Mouse (Mus musculus): Measurements from ENCODE around the gene Lamb3. TPM values are rescaled to one million over a fixed set of nuclear protein-coding genes. Genes with fewer than 3 reads are reported as not detected.

The Lamb3 gene
- polyA plus RNA-seq, 1 experiment from 2014 or later, result 4.3 TPM

DNA sequence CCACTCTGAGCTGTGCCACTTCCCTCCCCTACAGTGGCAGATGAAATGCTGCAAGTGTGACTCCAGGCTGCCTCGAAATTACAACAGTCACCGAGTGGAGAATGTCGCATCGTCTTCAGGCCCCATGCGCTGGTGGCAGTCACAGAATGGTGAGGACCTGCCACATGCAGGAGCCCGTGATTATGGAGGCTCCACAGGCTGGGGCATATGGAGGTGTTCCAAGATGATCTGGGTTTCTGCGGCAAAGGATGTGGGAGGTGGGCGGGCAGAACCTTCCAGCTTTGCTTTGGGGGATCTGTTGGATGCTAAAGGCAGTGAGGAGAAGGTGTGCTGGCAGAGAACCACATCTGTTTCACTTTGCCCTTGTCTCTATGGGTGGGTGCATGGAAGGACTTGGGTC lies 112.9 kb downstream of the Lamb3 start:
- no peak for ATAC-seq
- no peak overlapping the region for H3K4me3 ChIP-seq (ENCODE audit: low read length)

DNA sequence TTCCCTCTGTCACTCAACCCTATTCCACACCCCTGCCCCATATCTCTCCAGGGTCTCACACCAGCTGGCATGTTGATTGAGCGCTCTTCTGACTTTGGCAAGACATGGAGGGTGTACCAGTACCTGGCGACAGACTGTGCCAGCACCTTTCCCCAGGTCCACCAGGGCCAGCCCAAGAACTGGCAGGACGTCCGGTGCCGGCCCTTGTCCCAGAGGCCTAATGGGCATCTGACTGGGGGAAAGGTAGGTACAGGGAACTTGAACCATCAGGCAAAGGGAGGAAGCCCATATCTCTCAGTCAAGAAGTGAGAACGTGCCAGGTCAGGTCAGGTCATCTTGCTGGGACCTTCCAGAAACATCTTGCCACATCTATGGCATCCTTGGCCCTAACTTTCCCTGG lies 116.2 kb downstream of the Lamb3 start:
- no peak overlapping the region for H3K4me2 ChIP-seq (ENCODE audit: low read depth, low read length)
- H3K27me3 ChIP-seq (replicated peaks; ENCODE audit: control insufficient read depth, insufficient read depth, low read length), result no peaks in the 10 kb centered on the region
- H3K4me3 ChIP-seq (ENCODE audit: low read length), result no peak overlapping the region
- H3K36me3 ChIP-seq (ENCODE audit: control insufficient read depth, insufficient read depth, low read length), result no peaks in the 10 kb centered on the region
- peaks cover 3% of the 10 kb centered on the region; the same call in 1 of the 2 replicates for H3K4me1 ChIP-seq (ENCODE audit: control insufficient read depth, insufficient read depth, low read length)
- H3K9me3 ChIP-seq (ENCODE audit: control insufficient read depth, low read length), result no peaks in the 10 kb centered on the region
- no peak for ATAC-seq
- WGBS, result 96% methylated on average over 6 of the region's 6 CpGs
- no peak overlapping the region for H3K27ac ChIP-seq (ENCODE audit: low read length)
- H3K9ac ChIP-seq (ENCODE audit: low read depth, low read length), result no peak overlapping the region

More for the DNA sequence above, 112.9 kb downstream of the Lamb3 start:
- peaks cover 10% of the 10 kb centered on the region; the same call in 1 of the 2 replicates for H3K4me1 ChIP-seq (ENCODE audit: control insufficient read depth, insufficient read depth, low read length)
- H3K9ac ChIP-seq (ENCODE audit: low read depth, low read length), result no peak overlapping the region
- no peak overlapping the region for H3K4me2 ChIP-seq (ENCODE audit: low read depth, low read length)
- H3K9me3 ChIP-seq (ENCODE audit: control insufficient read depth, low read length), result no peaks in the 10 kb centered on the region
- no peak overlapping the region for H3K27ac ChIP-seq (ENCODE audit: low read length)
- no peaks in the 10 kb centered on the region for H3K27me3 ChIP-seq (replicated peaks; ENCODE audit: control insufficient read depth, insufficient read depth, low read length)
- H3K36me3 ChIP-seq (ENCODE audit: control insufficient read depth, insufficient read depth, low read length), result no peaks in the 10 kb centered on the region
- WGBS, result 92% methylated on average over 8 of the region's 8 CpGs

DNA sequence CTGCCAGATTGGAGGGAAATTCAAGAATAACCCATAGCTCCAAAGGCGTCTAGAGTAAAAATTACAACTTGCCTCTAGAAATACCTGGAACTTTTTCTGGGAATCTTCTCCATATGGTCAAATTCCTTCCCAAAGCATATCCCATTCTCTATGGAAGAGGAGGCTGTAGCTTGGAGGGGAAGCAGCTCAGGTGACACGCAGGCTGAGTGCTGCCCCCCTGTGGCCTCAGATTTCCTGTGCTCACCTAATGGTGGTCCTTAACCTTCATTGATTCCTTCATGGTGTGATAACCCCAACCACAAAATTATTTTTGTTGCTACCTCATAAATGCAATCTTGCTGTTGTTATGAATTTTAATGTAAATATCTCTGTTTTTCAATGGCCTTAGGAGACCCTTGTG lies 116.7 kb downstream of the Lamb3 start:
- Histone ChIP-seq H3K4me1 (ENCODE audit: control insufficient read depth, insufficient read depth, low read length) (peaks cover 3% of the 10 kb centered on the region; the same call in 1 of the 2 replicates), H3K36me3 (ENCODE audit: control insufficient read depth, insufficient read depth, low read length) (no peaks in the 10 kb centered on the region), H3K9me3 (ENCODE audit: control insufficient read depth, low read length) (no peaks in the 10 kb centered on the region), H3K27me3 (replicated peaks; ENCODE audit: control insufficient read depth, insufficient read depth, low read length) (no peaks in the 10 kb centered on the region), H3K4me3 (ENCODE audit: low read length) (no peak overlapping the region), H3K27ac (ENCODE audit: low read length) (no peak overlapping the region), H3K9ac (ENCODE audit: low read depth, low read length) (no peak overlapping the region), H3K4me2 (ENCODE audit: low read depth, low read length) (no peak overlapping the region)
- ATAC-seq, result no peak
- 55% methylated on average over 2 of the region's 2 CpGs for WGBS

DNA sequence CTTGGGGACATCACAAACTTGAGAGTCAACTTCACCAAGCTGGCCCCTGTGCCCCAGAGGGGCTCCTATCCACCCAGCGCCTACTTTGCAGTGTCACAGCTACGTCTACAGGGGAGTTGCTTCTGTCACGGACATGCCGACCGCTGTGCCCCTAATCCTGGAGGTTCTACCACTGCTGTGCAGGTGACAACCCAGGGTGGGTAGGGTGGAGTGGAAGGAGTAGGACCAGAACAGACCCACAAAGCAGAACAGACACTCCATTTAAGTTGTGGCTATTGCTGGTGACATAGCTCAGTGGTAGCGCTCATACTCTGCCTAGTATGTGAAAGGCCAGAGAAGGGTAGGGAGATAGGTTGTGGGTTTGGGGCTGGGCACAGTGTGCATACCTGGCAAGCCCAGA lies 118.4 kb downstream of the Lamb3 start:
- no peaks in the 10 kb centered on the region for H3K9me3 ChIP-seq (ENCODE audit: control insufficient read depth, low read length)
- no peak overlapping the region for H3K4me3 ChIP-seq (ENCODE audit: low read length)
- no peak overlapping the region for H3K4me2 ChIP-seq (ENCODE audit: low read depth, low read length)
- peaks cover 3% of the 10 kb centered on the region; the same call in 1 of the 2 replicates for H3K4me1 ChIP-seq (ENCODE audit: control insufficient read depth, insufficient read depth, low read length)
- no peaks in the 10 kb centered on the region for H3K36me3 ChIP-seq (ENCODE audit: control insufficient read depth, insufficient read depth, low read length)
- WGBS, result 91% methylated on average over 6 of the region's 6 CpGs
- no peaks in the 10 kb centered on the region for H3K27me3 ChIP-seq (replicated peaks; ENCODE audit: control insufficient read depth, insufficient read depth, low read length)
- no peak overlapping the region for H3K27ac ChIP-seq (ENCODE audit: low read length)
- ATAC-seq, result no peak
- no peak overlapping the region for H3K9ac ChIP-seq (ENCODE audit: low read depth, low read length)

DNA sequence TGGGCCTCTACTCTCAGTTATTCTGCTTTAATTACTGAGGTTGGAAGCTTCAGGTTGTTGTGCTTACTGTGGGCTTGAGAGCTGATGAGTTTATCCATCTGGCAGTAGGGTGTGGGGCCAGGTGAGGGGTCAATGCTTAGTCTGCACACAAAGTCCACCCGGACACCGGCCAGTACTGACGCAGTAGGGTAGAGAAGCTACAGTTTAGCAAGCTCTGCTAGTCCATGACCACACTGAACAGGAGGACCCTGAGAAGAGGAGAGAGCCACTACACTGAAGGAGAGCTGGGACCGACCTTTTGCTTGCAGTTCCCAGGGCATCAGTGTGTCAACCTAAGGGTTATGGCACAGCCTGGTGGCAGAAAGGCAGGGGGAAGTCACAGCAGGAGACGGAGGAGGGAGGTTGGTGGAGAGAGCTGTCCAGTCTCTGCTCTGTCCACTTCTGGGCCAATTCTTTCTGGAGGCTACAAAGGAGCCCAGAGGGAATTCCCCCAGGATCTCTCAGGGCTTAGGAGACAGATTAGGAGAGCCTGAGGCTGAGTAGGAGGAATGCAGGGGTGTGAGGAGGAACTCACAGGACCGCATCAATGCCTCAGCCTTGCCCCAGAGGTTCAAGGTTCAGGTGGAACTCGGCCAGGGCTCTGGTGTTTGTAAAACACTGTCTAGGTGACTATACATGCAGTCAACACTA lies 119.1 kb downstream of the Lamb3 start:
- Histone ChIP-seq H3K9me3 (ENCODE audit: control insufficient read depth, low read length) (no peaks in the 10 kb centered on the region), H3K4me1 (ENCODE audit: control insufficient read depth, insufficient read depth, low read length) (peaks cover 3% of the 10 kb centered on the region; the same call in 1 of the 2 replicates), H3K9ac (ENCODE audit: low read depth, low read length) (no peak overlapping the region), H3K4me3 (ENCODE audit: low read length) (no peak overlapping the region), H3K4me2 (ENCODE audit: low read depth, low read length) (no peak overlapping the region), H3K27ac (ENCODE audit: low read length) (no peak overlapping the region), H3K36me3 (ENCODE audit: control insufficient read depth, insufficient read depth, low read length) (no peaks in the 10 kb centered on the region), H3K27me3 (replicated peaks; ENCODE audit: control insufficient read depth, insufficient read depth, low read length) (no peaks in the 10 kb centered on the region)
- 59% methylated on average over 7 of the region's 7 CpGs for WGBS
- ATAC-seq, result peak; percentile 69

DNA sequence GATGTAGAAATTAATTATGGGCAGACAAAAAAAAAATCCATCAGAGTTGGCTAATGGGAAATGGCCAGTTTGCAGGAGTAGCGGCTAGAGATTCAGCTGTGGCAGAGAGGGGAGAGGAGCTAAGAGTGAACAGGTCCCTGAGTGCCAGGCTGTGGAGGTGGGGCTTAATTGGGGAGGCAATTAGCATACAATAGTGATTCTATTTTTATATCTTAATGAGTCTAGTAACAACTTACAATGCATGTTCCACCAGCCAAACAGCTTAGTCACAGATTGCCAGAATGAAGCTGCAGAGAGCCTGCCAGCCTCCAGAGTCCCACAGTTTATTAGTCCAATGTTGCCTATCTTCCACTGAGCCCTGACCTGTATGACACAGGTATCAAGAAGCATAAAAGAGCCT lies 119.7 kb downstream of the Lamb3 start:
- 56% methylated on average over 1 of the region's 1 CpGs for WGBS
- no peak overlapping the region for H3K4me2 ChIP-seq (ENCODE audit: low read depth, low read length)
- no peaks in the 10 kb centered on the region for H3K27me3 ChIP-seq (replicated peaks; ENCODE audit: control insufficient read depth, insufficient read depth, low read length)
- H3K9ac ChIP-seq (ENCODE audit: low read depth, low read length), result no peak overlapping the region
- no peak overlapping the region for H3K4me3 ChIP-seq (ENCODE audit: low read length)
- H3K36me3 ChIP-seq (ENCODE audit: control insufficient read depth, insufficient read depth, low read length), result no peaks in the 10 kb centered on the region
- ATAC-seq, result no peak
- no peak overlapping the region for H3K27ac ChIP-seq (ENCODE audit: low read length)
- H3K9me3 ChIP-seq (ENCODE audit: control insufficient read depth, low read length), result no peaks in the 10 kb centered on the region
- H3K4me1 ChIP-seq (ENCODE audit: control insufficient read depth, insufficient read depth, low read length), result peaks cover 3% of the 10 kb centered on the region; the same call in 1 of the 2 replicates

DNA sequence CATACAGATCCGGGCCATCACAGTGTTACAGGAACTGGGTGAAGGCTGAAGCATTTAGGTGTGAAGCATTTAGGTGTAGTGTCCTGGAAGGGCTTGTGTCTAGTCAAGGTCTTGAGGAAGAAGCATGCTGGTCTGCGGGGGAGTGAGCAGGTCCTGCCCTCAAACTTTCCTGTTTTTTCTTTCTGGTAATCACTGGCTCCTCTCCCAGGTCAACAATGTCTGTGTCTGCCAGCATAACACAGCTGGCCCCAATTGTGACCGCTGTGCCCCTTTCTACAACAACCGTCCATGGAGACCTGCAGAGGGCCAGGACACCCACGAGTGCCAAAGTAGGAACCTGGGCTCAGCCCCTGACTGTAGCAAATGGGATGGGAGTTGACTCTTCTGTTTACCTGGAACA lies 120.2 kb downstream of the Lamb3 start:
- peaks cover 3% of the 10 kb centered on the region; the same call in 1 of the 2 replicates for H3K4me1 ChIP-seq (ENCODE audit: control insufficient read depth, insufficient read depth, low read length)
- 68% methylated on average over 5 of the region's 5 CpGs for WGBS
- H3K9me3 ChIP-seq (ENCODE audit: control insufficient read depth, low read length), result no peaks in the 10 kb centered on the region
- H3K4me3 ChIP-seq (ENCODE audit: low read length), result no peak overlapping the region
- H3K9ac ChIP-seq (ENCODE audit: low read depth, low read length), result no peak overlapping the region
- H3K36me3 ChIP-seq (ENCODE audit: control insufficient read depth, insufficient read depth, low read length), result no peaks in the 10 kb centered on the region
- no peaks in the 10 kb centered on the region for H3K27me3 ChIP-seq (replicated peaks; ENCODE audit: control insufficient read depth, insufficient read depth, low read length)
- no peak overlapping the region for H3K4me2 ChIP-seq (ENCODE audit: low read depth, low read length)
- H3K27ac ChIP-seq (ENCODE audit: low read length), result no peak overlapping the region
- ATAC-seq, result no peak

DNA sequence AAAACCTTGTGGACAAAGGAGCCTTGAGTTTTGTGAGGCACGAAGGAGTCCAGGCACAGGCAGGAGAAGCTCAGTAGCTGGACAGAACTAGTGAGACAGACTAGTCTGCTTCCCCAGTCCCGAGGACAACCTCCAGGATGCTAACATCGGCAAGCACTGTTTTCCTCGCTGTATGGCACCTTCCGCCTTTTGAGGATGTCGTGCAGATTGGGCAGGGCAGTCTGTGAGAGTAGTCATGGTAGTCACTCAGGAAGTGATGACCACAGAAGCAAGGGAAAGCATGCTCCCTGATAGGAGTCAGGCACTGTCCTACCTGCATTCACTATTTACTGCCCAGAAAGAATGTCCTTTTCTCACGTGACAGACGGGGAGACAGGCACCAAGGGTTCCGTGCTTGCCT lies 122.1 kb downstream of the Lamb3 start:
- ATAC-seq, result no peak
- Histone ChIP-seq H3K4me2 (ENCODE audit: low read depth, low read length) (no peak overlapping the region), H3K36me3 (ENCODE audit: control insufficient read depth, insufficient read depth, low read length) (no peaks in the 10 kb centered on the region), H3K27ac (ENCODE audit: low read length) (no peak overlapping the region), H3K4me3 (ENCODE audit: low read length) (no peak overlapping the region), H3K27me3 (replicated peaks; ENCODE audit: control insufficient read depth, insufficient read depth, low read length) (no peaks in the 10 kb centered on the region), H3K4me1 (ENCODE audit: control insufficient read depth, insufficient read depth, low read length) (peaks cover 3% of the 10 kb centered on the region), H3K9me3 (ENCODE audit: control insufficient read depth, low read length) (no peaks in the 10 kb centered on the region), H3K9ac (ENCODE audit: low read depth, low read length) (no peak overlapping the region)
- 83% methylated on average over 9 of the region's 9 CpGs for WGBS

DNA sequence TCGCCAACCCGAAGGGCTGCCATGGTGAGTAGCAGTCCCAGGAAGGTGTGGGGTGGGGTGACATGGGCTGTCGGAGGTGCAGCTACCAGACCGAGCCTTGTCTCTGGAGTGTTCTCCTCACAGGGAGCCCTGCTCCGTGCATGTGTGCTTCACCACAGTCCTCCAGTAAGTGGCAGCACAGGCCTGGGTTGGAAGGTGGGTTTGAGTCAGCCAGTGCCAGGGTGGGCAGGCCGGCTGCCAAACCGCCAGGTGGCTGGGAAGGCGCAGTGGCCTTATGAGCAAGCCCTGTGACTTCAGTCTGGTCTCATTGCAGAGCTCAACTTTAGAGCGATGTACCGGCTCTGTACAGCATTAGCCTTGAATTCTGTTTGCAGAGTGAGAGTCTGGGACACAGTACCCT lies 122.7 kb downstream of the Lamb3 start:
- no peaks in the 10 kb centered on the region for H3K27me3 ChIP-seq (replicated peaks; ENCODE audit: control insufficient read depth, insufficient read depth, low read length)
- 43% methylated on average over 10 of the region's 10 CpGs for WGBS
- no peak overlapping the region for H3K4me3 ChIP-seq (ENCODE audit: low read length)
- peak; percentile 61 for ATAC-seq
- no peak overlapping the region for H3K4me2 ChIP-seq (ENCODE audit: low read depth, low read length)
- H3K36me3 ChIP-seq (ENCODE audit: control insufficient read depth, insufficient read depth, low read length), result no peaks in the 10 kb centered on the region
- H3K9ac ChIP-seq (ENCODE audit: low read depth, low read length), result no peak overlapping the region
- peaks cover 3% of the 10 kb centered on the region for H3K4me1 ChIP-seq (ENCODE audit: control insufficient read depth, insufficient read depth, low read length)
- H3K27ac ChIP-seq (ENCODE audit: low read length), result no peak overlapping the region
- H3K9me3 ChIP-seq (ENCODE audit: control insufficient read depth, low read length), result no peaks in the 10 kb centered on the region

DNA sequence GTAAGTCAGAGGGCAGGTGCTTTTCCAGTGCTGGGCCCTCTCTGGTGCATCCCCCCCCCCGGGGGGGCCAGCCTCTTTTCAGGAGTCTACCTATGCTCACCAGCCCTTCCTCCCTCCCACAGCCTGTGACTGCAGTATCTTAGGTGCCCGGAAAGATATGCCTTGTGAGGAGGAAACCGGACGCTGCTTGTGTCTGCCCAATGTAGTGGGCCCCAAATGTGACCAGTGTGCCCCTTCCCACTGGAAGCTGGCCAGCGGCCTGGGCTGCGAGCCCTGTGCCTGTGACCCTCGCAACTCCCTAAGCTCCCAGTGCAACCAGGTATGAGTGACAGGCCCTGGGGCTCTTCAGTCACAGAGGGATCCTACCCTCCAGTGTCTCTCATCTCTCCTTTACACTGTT lies 123.1 kb downstream of the Lamb3 start:
- 84% methylated on average over 7 of the region's 7 CpGs for WGBS
- no peaks in the 10 kb centered on the region for H3K9me3 ChIP-seq (ENCODE audit: control insufficient read depth, low read length)
- H3K4me3 ChIP-seq (ENCODE audit: low read length), result no peak overlapping the region
- no peaks in the 10 kb centered on the region for H3K27me3 ChIP-seq (replicated peaks; ENCODE audit: control insufficient read depth, insufficient read depth, low read length)
- H3K36me3 ChIP-seq (ENCODE audit: control insufficient read depth, insufficient read depth, low read length), result no peaks in the 10 kb centered on the region
- no peak overlapping the region for H3K27ac ChIP-seq (ENCODE audit: low read length)
- H3K4me1 ChIP-seq (ENCODE audit: control insufficient read depth, insufficient read depth, low read length), result peaks cover 3% of the 10 kb centered on the region
- no peak for ATAC-seq
- no peak overlapping the region for H3K4me2 ChIP-seq (ENCODE audit: low read depth, low read length)
- H3K9ac ChIP-seq (ENCODE audit: low read depth, low read length), result no peak overlapping the region

Data from intestine, embryonic 16.5 days (tissue).